Mouse (Mus musculus) skeletal muscle tissue, adult 2 months (tissue): ENCODE measurements around the gene Adam12.
A peak's percentile ranks its signal among the peaks of the same experiment; 100 is the strongest.

Experiments
- DNase-seq: peaks from one replicate; pipeline ENCODE4 v3.0.0-alpha.2; 2012; ENCODE audit warnings: low read depth, low spot score

Gene Adam12

GRCm38 (mm10) chr7:133872701-133873100, 359.2 kb downstream of the Adam12 start:
- DNase-seq = no peak

- DNase-seq = no peak
These were observed 361.7 kb downstream of the Adam12 start for GRCm38 (mm10) chr7:133870265-133870664.

DNA sequence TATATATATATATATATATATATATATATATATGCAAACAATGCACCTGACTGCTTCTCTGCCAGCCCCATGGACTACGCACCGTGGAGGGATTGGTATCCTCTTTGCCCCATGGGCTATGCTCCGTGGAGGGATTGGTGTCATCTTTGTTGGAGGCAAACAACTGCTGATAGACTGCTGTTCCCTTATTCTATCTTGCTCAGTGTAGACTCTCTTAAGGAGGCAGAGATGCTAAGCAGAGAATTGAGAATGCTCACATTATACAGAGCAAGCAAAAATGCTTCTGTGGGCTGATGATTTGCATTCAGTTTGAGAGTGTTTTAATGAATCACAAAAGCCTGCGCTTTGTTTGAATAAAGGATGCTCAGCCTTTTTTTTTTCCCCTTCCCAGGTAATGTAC, 368.3 kb downstream of the Adam12 start:
- no peak for DNase-seq

DNA sequence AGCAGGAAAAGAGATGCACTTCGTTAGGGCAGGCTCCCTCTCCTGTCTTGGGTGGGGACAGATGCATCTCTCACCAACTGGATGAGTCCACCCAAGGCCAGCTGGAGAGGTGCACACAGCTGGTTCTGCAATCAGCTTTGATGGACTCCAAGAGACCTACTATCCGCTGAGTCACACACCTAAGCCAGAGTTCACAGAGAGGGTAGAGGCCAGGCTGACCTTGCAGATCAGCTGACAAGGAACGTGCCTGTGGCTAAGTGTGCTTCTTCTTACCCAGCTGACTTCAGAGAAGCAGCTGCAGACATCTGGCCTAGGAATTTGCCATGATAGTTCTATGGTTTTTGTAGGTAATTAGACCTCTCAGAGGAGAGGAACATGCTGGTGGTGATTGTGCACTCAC, 368.8 kb downstream of the Adam12 start:
- DNase-seq = no peak

DNA sequence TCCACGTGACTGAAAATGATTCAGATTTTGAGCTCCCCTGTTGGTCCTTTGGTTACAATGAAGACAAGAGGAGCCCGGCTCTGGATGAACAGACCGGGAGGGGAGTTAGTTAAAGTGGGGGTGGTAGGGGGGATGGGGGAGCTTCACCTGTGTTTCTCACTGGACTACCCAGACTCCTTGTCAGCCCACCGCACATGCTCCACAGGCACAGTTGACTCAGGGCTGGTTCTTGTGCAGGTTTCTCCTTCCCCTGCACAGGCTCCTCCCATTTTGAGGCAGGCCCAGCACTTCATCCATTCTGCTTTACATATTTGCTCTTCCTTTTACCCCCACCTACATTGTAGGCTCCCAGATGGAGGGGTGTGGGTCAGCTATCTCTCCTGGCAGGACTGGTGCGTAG, 369.2 kb downstream of the Adam12 start:
- DNase-seq = no peak

DNA sequence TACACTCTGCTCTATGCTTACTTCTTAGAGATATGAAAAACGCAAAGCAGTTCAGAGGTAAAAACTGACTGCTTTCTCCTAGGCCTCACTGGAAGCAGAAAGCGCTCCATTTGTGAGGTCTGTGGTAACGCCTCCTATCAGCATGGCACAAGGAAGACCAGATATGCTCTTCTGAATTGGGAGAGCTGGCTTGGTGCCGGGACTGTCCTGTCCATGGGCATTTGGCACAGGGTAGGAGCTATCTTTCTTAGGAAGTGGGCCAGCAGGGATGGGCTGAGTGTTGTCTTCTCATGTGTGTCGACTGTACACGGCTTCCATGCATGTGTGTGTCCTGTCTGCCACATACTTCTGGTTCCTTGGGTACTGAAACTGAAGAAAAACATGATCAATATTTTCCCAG, 369.7 kb downstream of the Adam12 start:
- DNase-seq = no peak

DNA sequence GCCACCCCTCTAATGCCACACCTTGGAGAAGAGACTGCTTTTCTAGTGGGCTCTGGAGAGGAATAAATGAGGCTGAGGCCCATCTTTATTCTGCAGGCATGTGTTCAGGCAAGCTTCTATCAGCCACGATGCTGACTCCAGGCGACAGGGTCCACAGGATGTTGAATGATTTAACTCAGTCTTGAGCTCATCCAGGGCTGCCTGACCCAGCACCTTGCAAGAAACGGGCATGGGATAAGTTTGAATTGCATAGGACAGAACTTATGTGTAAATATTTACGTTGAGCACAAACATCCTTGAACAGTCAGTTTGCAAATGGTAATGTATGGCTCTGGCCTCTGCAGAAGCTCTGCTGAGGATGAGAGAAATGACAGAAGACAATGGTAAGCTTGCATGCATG, 372.4 kb downstream of the Adam12 start:
- DNase-seq = no peak

GRCm38 (mm10) chr7:133858506-133858905, 373.4 kb downstream of the Adam12 start:
- no peak for DNase-seq

GRCm38 (mm10) chr7:133856278-133856677, 375.7 kb downstream of the Adam12 start:
- peak; percentile 44 for DNase-seq

DNA sequence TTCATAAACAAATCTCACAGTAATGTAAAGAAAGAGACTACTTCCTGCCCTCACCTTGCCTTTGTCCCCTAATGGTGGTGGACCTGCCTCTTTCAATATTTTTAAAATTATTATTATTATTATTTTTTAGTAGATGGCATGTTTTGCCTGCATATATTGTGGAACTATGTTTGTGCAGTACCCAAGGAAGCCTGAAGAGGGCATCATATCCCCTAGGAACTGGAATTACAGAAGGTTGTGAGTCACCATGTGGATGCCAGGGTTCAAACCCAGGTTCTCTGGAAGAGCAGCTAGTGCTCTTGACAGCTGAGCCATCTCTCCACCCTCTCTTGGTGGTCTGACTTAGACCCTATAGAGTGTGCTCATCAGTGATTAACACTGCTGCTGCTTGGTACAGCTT, 381.2 kb downstream of the Adam12 start:
- no peak for DNase-seq

GRCm38 (mm10) chr7:133848180-133848579, 383.8 kb downstream of the Adam12 start:
- DNase-seq = no peak

DNA sequence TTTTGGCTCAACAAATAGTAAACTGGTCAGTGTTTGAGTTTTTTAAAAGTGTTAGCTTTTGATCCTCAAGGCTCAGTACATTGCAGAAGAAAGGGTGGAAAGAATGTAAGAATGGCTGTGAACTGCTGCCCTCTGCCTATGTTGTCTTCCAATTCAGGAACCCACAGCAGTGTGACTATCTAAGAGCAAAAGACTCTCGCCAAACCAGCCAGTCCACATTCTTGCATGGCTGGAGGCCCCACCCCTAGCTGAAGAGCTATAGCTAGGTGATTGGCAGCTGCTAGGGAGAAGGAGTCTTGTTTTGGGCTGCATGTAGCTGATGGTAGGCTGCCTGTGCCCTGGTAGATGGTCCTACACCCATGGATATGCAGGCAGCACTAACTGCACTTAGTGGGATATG, 384.8 kb downstream of the Adam12 start:
- no peak for DNase-seq

DNA sequence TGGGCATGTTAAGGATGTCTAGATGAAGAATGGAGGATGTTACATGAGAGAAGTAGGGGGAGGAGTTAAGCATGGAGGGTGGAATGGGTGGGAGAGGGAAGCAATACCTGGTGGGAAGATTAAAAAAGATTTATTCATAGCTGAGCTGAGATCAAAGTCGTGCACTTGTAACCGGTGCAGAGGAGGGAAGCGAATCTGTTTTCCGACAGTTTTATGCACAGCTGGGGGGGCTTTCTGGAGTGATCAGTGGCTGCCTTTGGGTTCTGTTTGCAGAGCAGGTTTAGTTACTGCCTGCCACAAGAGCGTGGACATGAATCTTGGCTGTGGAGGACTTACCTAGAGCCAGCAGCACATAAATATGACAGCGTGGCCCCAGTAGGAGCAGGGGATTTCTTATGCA, 389.9 kb downstream of the Adam12 start:
- DNase-seq = no peak

GRCm38 (mm10) chr7:133839546-133839945, 392.4 kb downstream of the Adam12 start:
- no peak for DNase-seq
